Mouse (Mus musculus) forebrain, embryonic 11.5 days (tissue): ENCODE measurements at regions not wholly inside any gene's neighbourhood (a gene's known extent, or its start where the extent isn't known, plus 50 kb on each side); places are given as distances from the start of the nearest gene placed in this dataset.
A peak's percentile ranks its signal among the peaks of the same experiment; 100 is the strongest.

Source experiments
- ATAC-seq: fragments of 200-750 bp; cut with Nextera tagmentation; replicated peaks from 2 replicates; pipeline ENCODE4 v1.8.0; 2017; ENCODE audit warnings: moderate TSS enrichment; ENCODE audit not compliant: low FRiP score
- DNase-seq: peaks from one replicate; pipeline ENCODE4 v3.0.0-alpha.2; 2017; ENCODE audit warnings: low spot score
- H3K27ac ChIP-seq: fragments of 300-500 bp; sonication (generic); 2 replicates; pipeline ENCODE4 v1.5.1; 2014; ENCODE audit warnings: low read depth, low read length
- H3K27me3 ChIP-seq: fragments of 300-500 bp; sonication (generic); 2 replicates; pipeline ENCODE4 v1.6.1; 2014; ENCODE audit warnings: mild to moderate bottlenecking, low read length, mixed read lengths; ENCODE audit not compliant: control insufficient read depth, insufficient read depth
- H3K36me3 ChIP-seq: fragments of 300-500 bp; sonication (generic); 2 replicates; pipeline ENCODE4 v1.6.1; 2014; ENCODE audit warnings: mild to moderate bottlenecking, low read length, moderate library complexity, mixed read lengths; ENCODE audit not compliant: control insufficient read depth, insufficient read depth
- H3K4me1 ChIP-seq: fragments of 300-500 bp; sonication (generic); replicated peaks from 2 replicates; pipeline ENCODE4 v1.6.1; 2014; ENCODE audit warnings: low read length, mixed read lengths; ENCODE audit not compliant: control insufficient read depth, insufficient read depth
- H3K4me2 ChIP-seq: fragments of 300-500 bp; sonication (generic); 2 replicates; pipeline ENCODE4 v1.6.1; 2014; ENCODE audit warnings: low read depth, mild to moderate bottlenecking, low read length, moderate library complexity, mixed read lengths; ENCODE audit not compliant: severe bottlenecking
- H3K4me3 ChIP-seq: fragments of 300-500 bp; sonication (generic); 2 replicates; pipeline ENCODE4 v1.5.1; 2014; ENCODE audit warnings: low read depth, low read length
- H3K9ac ChIP-seq: fragments of 300-500 bp; sonication (generic); 2 replicates; pipeline ENCODE4 v1.6.1; 2014; ENCODE audit warnings: low read length
- H3K9me3 ChIP-seq: fragments of 300-500 bp; sonication (generic); 2 replicates; pipeline ENCODE4 v1.6.1; 2016; ENCODE audit warnings: low read length, mixed read lengths; ENCODE audit not compliant: control insufficient read depth
- WGBS: fragments of 180-500 bp; shearing (Covaris S2); extraction: QIAGEN DNeasy Blood & Tissue Kit; methylation state at CpG from one replicate; pipeline ENCODE4 v1.1.7; 2014; 5-methylcytosine and 5-hydroxymethylcytosine counted together

DNA sequence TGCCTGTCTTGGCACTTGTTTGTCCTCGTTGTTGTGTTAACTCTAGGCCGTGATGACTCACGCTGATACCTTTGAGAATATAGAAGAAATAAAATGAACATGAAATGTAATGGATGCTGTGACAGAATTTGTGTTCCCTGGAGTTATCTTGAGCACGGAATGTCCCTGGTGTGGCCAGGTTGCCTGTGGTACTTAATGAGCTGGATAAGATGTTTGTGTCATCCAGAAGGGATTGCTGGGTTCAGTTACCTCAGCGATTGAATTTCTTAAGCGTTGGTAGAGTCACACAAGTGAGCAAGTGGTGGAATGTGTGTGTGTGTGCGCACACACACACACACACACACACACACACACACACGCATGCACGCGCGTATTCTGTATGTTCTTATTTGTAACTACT is 274.0 kb upstream of the Nr2f2 start:
- no peaks in the 10 kb centered on the region for H3K9me3 ChIP-seq
- WGBS = 88% methylated on average over 11 of the region's 11 CpGs
- H3K4me3 ChIP-seq = no peak overlapping the region
- DNase-seq (no peak), ATAC-seq (no peak)
- H3K36me3 ChIP-seq = no peaks in the 10 kb centered on the region
- no peak overlapping the region for H3K27ac ChIP-seq
- H3K4me2 ChIP-seq = no peak overlapping the region
- peaks cover 4% of the 10 kb centered on the region; the same call in 1 of the 2 replicates for H3K4me1 ChIP-seq
- H3K9ac ChIP-seq = no peak overlapping the region
- H3K27me3 ChIP-seq = no peaks in the 10 kb centered on the region

DNA sequence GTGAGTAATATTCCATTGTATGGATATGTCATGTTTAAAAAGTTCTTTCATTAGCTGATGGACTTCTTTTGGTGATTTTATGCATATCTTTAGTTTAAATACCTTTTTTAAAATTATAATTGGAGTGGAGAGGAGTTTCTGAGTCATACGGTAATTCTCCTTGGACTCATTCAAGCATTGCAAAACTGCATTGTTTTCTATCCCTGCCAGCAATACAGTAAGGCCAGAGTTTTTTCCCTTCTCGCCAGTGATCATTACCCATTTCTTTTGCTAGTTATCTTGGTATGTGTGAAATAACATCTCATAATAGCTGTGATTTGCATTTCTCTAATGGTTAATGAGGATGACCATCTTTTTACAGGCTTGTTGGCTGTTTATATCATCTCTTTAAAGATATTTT is 271.6 kb upstream of the Nr2f2 start:
- no peaks in the 10 kb centered on the region for H3K9me3 ChIP-seq
- H3K4me1 ChIP-seq = peaks cover 6% of the 10 kb centered on the region
- H3K27ac ChIP-seq = no peak overlapping the region
- no peak overlapping the region for H3K9ac ChIP-seq
- no peaks in the 10 kb centered on the region for H3K36me3 ChIP-seq
- DNase-seq (no peak), ATAC-seq (no peak)
- H3K4me3 ChIP-seq = no peak overlapping the region
- 68% methylated on average over 2 of the region's 2 CpGs for WGBS
- no peaks in the 10 kb centered on the region for H3K27me3 ChIP-seq
- H3K4me2 ChIP-seq = no peak overlapping the region

DNA sequence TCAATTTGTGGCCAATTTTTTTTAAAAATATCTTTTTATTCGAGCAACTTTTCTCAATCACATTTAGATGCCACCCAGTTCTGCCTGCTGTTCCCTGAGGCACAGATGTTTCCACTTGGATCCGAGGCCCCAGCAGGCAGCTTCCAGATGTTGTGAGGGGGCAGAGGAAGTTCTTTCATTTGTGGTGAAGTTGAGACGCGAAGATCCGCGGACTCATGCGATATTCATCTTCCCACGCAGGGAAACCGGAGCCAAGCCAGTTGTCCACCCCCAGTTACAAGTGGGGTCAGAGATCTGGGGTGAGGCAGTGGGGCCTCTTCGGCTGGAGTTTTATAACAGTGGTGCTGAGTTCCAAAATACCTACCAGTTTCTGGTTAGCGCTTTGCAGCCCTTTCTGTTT is 267.5 kb upstream of the Nr2f2 start:
- H3K4me1 ChIP-seq = peaks cover 6% of the 10 kb centered on the region
- H3K4me2 ChIP-seq = no peak overlapping the region
- no peaks in the 10 kb centered on the region for H3K27me3 ChIP-seq
- H3K36me3 ChIP-seq = no peaks in the 10 kb centered on the region
- no peak overlapping the region for H3K27ac ChIP-seq
- DNase-seq = peak; percentile 51
- no peak overlapping the region for H3K9ac ChIP-seq
- no peak for ATAC-seq
- 65% methylated on average over 11 of the region's 11 CpGs for WGBS
- H3K4me3 ChIP-seq = no peak overlapping the region
- no peaks in the 10 kb centered on the region for H3K9me3 ChIP-seq

DNA sequence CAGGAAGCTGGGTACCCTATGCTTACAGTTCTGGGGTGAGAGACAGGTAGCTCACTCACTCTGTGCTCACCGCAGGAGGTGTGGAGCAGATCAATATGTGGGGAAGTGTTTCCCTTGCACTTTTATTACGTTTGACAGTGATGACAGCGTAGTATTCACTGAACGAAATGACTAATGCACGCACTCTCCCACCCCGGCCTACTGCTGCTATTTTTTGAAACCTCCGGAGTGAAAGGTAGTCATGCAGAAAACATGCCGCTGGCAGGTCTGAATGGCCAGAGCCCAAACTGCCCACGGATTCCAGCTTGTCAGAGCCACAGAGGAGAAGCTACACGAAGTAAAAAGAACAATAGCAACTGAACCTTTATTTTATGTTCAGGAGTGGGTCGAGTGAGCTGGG is 267.0 kb upstream of the Nr2f2 start:
- H3K36me3 ChIP-seq = no peaks in the 10 kb centered on the region
- peak; percentile 39; the same call in 1 of the 2 replicates for ATAC-seq
- WGBS = 22% methylated on average over 11 of the region's 11 CpGs

DNA sequence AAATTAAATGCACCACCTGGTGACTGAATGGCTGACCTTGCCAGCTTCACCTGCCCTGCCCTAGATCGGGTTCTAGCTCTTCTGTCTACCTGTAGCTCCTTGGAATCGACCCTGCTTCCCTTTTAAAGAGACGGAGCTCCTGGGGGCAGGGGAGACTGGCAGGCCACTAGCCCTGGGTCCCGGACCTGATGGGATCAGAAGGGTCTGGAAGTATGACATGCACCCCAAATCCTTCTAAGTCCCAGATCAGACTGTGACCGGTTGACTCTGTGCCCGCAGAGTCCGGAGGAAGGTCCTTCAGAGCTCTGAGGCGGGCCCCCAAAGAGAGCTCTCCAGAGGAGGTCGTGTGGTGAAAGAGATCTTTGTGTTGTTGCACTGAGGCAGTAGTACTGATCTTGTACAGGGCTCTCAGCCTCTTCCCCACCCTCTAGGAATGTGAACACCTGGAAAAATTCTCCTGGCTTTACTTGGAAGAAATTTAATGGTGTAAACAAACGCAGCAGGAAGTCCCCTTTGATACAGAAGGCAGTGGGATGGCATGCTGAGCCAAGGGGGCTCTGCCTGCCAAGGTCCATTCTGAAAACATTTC is 259.2 kb upstream of the Nr2f2 start:
- 4% methylated on average over 10 of the region's 10 CpGs for WGBS
- Histone ChIP-seq H3K27ac (no peak overlapping the region), H3K4me1 (peaks cover 9% of the 10 kb centered on the region; the same call in 1 of the 2 replicates), H3K4me2 (peak overlapping the region; percentile 44), H3K4me3 (0 out of 2 replicates have a peak overlapping the region, but pooled peaks have one; percentile 8), H3K27me3 (peaks cover 6% of the 10 kb centered on the region; the same call in 1 of the 2 replicates), H3K9me3 (no peaks in the 10 kb centered on the region), H3K9ac (no peak overlapping the region), H3K36me3 (no peaks in the 10 kb centered on the region)
- ATAC-seq = 0 out of 2 replicates have a peak, but pooled peaks have one; percentile 10
- DNase-seq = no peak

More for the DNA sequence above, 267.0 kb upstream of the Nr2f2 start:
- Histone ChIP-seq H3K9me3 (no peaks in the 10 kb centered on the region), H3K4me2 (0 out of 2 replicates have a peak overlapping the region, but pooled peaks have one; percentile 13), H3K27ac (no peak overlapping the region), H3K4me3 (no peak overlapping the region), H3K27me3 (no peaks in the 10 kb centered on the region), H3K9ac (no peak overlapping the region), H3K4me1 (peaks cover 6% of the 10 kb centered on the region)
- no peak for DNase-seq

DNA sequence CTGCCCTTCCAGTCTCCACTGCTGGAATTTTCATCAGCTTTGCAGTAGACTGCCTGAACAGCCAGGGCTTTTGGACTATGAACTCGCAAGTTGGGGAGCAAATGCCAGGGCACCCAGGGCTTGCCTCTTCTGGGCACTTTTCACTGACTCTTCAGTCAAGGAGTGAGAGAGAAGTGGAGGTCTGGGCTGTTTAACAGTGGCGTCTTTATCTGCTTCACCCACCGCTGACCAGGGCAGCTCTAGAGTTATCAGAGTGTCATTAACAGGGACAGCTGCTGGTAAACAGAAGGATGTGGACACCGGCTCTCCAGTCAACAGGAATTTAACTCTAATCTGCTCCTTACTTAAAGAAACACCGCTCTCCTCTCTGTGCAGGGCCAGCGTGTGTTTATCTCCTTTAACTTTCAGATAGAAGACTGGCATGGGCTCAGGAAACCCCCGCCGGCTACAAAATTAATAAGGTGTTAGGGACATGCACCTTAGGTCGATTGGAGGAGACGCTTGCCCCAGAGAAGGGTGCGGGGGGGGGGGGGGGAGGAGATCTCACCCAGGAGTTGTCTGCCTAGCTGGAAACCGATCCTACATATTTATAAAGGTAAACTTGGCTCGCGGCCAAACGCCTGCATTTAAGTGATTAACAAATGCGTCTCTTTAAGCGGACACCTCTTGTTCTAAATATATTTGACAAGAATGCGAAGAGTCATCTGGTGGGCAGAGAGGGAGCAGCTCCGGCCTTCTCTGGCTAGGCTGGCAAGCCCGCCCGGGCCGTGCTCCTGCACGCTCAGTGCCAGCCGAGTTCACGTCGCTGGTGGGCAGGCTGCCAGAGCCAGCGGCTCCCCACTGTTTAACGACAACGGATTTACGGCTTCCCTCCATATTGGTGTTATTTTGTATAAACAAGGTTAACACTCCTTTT is 258.4 kb upstream of the Nr2f2 start:
- Histone ChIP-seq H3K4me1 (peaks cover 9% of the 10 kb centered on the region; the same call in 1 of the 2 replicates), H3K4me3 (peak overlapping the region; percentile 8; the same call in 1 of the 2 replicates), H3K27ac (no peak overlapping the region), H3K36me3 (no peaks in the 10 kb centered on the region), H3K4me2 (peak overlapping the region; percentile 44), H3K9me3 (no peaks in the 10 kb centered on the region), H3K27me3 (peaks cover 6% of the 10 kb centered on the region; the same call in 1 of the 2 replicates), H3K9ac (no peak overlapping the region)
- ATAC-seq (peak; percentile 55), DNase-seq (peak; percentile 73)
- WGBS = 1% methylated on average over 30 of the region's 30 CpGs

DNA sequence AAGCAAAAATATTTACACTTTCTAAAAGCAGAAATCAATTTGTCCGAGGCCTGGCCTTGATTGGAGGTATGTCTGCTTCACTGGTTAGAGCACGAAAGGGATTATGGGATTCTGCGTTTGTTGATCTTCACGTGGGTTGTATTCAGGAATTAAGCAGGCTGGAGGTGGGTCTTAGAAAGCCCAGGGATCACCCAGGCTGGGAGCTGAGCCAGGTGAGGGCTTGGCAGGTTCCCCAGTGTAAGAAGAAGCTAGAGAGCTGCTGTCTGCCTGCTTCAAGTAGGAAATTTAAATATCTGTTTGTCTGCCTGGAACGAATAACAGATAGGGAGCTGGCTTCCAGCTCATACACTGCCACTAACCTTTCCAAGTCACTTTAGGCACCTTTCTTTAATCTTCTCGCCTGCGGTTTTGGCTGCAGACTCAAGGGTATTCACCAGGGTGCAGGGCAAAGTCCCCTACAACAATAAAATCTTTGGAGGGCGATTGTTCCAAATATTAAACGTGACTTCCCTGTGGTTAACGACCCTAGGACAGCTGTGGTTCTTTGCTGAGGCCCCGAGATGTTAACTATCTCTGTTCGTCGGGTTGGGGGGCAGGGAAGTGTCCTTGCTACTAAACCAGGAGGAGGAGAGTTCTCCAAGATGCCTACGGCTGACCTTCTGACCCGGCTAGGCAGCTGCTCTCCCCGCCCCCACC is 257.6 kb upstream of the Nr2f2 start:
- Histone ChIP-seq H3K4me1 (peaks cover 9% of the 10 kb centered on the region; the same call in 1 of the 2 replicates), H3K9me3 (no peaks in the 10 kb centered on the region), H3K36me3 (no peaks in the 10 kb centered on the region), H3K9ac (no peak overlapping the region), H3K4me2 (peak overlapping the region; percentile 44), H3K27ac (no peak overlapping the region), H3K27me3 (peaks cover 6% of the 10 kb centered on the region; the same call in 1 of the 2 replicates), H3K4me3 (no peak overlapping the region)
- WGBS = 2% methylated on average over 16 of the region's 16 CpGs
- no peak for DNase-seq
- no peak for ATAC-seq

DNA sequence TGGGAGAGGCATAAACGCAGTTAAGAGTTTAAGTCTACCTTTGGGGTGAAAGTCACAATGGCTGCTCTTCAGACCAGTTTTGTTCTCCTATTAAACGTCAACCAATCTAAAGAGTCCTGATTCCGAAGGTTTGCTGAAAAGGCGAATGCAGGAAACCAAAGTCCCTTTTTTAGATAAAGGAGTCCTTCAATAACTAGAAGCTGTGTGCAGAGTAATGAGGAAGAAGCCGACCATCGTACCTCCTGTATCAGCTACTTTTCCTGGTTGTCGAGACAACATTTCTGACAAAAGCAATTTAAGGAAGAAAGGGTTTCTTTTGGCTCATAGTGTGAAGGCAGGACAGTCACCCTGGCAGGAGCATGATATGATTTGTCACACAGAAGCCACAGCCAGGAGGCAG is 252.9 kb upstream of the Nr2f2 start:
- Histone ChIP-seq H3K4me2 (no peak overlapping the region), H3K27me3 (no peaks in the 10 kb centered on the region), H3K27ac (no peak overlapping the region), H3K4me1 (peaks cover under 1% of the 10 kb centered on the region; the same call in 1 of the 2 replicates), H3K9me3 (no peaks in the 10 kb centered on the region), H3K36me3 (no peaks in the 10 kb centered on the region), H3K9ac (no peak overlapping the region), H3K4me3 (no peak overlapping the region)
- no peak for ATAC-seq
- 91% methylated on average over 7 of the region's 7 CpGs for WGBS
- DNase-seq = no peak
